Mouse (Mus musculus) lung, postnatal 10 days (tissue): ENCODE data around the gene Psma7.

ENCODE experiments used
- DNase-seq: peaks from one replicate; pipeline ENCODE4 v3.0.0; 2021

The Psma7 gene

DNA sequence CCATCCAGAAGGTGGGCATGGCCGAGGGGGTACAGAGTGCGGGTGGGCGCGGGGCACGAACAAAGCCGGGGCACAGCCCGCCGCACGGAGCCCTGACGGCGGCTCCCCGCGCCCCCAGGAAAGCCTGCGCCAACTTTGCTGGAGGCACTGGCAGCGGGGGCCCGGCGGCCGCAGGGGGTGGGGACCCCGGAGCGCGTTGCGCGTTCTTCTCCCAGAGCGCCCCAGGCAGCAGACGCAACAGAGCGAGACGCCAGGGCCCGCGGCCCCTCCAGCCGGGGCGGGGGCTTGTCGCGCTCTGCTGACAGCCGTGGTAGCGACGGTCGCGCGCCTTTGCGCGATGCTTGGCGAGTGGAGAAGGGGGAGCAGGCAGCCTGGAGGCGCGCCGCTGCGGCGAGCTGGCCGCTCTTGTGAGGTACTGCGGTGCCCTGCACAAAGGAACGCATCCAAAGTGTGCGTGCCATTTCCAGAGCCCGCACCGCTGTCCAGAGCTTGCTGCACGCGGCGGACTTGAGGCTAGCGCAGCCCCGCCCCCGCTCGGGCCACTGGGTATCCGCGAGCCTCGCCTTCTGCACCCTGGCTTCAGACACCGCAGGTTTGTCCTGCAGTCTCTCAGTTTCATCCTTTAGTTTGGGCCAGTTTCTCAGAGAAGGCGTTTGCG is 754 bp upstream of the Psma7 start:
- DNase-seq: peak; percentile 82

- peak; percentile 34 for DNase-seq
Measured at GRCm38 (mm10) chr2:180041577-180042255, 517 bp downstream of the Psma7 start.

DNA sequence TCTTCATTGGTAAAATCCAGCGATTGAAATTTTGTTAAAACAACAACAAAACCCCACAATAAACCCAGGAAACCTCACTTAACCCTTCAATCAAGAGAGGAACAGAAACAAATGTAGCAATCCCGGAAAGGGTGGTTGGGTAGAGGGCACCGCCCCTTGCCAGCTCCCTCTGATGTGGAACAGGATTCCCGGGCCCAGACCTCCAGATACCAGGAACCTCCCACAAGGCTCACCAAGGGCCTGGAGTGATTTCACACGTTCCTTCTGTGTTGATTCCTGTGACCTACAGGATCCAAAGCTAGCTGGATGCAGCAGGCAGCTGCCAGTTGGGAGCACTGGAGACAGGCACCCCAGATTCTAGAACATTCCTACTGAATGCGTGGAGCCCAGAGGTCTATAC is 1.8 kb downstream of the Psma7 start:
- DNase-seq: no peak

GRCm38 (mm10) chr2:180034753-180035152 is 7.5 kb downstream of the Psma7 start:
- no peak for DNase-seq

DNA sequence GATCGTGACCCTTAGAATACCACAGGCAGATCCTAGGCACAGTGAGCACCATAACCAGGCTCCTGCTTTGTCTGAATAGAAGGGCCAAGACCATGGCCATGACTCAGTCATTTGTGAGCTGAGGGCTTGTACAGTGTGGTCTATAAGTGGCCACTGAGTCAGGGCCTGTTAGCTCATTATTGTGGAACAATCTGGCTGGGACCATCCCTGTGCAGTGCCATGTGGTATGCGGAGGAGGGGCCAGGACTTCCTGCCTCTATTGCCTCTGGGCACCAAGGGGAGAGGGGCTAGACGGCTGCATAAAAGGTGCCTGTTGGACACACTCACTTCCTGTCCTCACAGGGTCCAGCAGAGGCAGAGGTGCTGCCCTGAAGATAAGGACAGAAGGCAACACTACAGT is 8.3 kb downstream of the Psma7 start:
- no peak for DNase-seq

GRCm38 (mm10) chr2:180032925-180033324 is 9.3 kb downstream of the Psma7 start:
- no peak for DNase-seq

GRCm38 (mm10) chr2:180031270-180031669 is 11.0 kb downstream of the Psma7 start:
- DNase-seq: no peak

DNA sequence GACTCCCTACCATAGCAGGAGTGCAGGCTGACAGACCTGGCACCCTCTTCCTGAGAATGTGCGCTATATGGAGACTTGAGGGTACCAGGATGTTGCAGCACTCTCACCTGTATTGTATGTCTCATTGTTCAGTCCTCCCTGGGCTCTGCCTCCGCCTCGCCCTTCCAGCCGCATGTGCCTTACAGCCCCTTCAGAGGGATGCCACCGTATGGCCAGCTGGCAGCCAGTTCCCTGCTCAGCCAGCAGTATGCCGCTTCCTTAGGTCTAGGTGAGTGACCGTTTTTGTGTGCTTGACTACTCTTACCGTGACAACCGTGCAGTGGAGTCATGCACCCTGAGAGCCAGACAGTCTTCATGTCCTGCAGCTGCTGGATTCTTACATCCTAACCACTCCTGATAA is 14.5 kb downstream of the Psma7 start:
- no peak for DNase-seq

- no peak for DNase-seq
Measured at GRCm38 (mm10) chr2:180025861-180026200, 16.4 kb downstream of the Psma7 start.

DNA sequence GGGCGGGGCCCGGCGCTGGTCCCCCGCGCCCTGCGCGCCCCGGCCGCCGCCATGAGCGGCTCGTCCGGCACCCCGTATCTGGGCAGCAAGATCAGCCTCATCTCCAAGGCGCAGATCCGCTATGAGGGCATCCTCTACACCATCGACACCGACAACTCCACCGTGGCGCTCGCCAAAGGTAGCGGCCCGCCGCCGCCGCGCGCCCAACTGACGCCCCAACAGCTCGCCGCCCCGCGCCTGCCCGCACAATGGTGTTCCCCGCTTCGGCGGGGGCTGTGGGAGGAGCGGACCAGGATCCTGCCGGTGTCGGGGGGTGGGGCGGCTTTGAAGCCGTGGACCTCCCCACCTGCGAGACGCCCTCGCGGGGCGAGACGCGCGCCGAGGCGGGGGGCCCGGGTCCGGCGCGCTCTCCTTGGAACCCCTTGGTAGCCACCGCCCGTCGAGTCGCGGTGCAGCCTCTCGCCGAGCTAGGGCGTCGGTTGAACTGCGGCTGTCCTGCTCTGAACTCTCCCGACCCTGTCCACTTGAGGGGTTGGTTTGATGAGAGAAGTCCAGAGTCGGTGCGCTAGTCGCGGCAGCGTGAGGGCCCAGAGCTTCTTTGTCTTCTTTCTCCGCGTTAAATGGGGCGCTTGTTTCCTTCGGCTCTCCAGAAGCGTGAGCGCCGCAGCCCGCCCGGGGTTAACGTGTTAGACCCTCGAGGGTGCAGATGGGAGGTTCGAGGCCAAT is 16.9 kb downstream of the Psma7 start:
- DNase-seq: peak; percentile 55

GRCm38 (mm10) chr2:180024401-180025098 is 17.7 kb downstream of the Psma7 start, which contains the start of gene Lsm14b:
Gene Lsm14b (plus strand): TSS chr2:180024987.
- DNase-seq: peak; percentile 98

- DNase-seq: no peak
Measured at GRCm38 (mm10) chr2:180022751-180023150, 19.5 kb downstream of the Psma7 start.

- no peak for DNase-seq
Measured at GRCm38 (mm10) chr2:180020919-180021318, 21.3 kb downstream of the Psma7 start.

DNA sequence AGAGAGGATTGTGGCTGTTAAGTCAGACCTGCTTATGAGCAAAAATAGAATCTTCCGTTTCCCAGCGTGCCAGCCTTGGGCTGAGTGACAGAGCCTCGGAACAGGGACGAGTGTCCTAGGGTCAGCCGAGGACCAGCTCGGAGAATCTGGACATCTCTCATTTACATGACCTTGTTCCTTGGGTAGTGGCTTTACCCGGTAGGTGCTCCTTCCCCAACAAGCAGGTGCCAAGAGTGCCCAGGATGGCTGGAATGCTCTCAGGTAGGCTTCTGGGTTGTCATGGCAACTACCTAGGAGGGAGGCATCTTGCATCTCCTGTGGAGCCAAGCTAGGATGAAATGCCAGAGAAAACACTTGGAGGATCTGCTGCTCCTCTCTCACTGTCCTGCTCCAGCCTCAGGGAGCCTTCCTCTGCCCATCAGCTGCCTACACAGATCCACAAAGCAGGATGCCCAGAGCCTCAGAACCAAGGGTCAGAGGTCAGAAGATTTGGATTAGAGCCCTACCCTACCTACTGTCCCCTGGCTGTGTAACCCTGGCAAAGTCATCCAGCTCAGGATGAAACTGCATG is 22.1 kb downstream of the Psma7 start:
- no peak for DNase-seq

- no peak for DNase-seq
Measured at GRCm38 (mm10) chr2:180018573-180018972, 23.7 kb downstream of the Psma7 start.

DNA sequence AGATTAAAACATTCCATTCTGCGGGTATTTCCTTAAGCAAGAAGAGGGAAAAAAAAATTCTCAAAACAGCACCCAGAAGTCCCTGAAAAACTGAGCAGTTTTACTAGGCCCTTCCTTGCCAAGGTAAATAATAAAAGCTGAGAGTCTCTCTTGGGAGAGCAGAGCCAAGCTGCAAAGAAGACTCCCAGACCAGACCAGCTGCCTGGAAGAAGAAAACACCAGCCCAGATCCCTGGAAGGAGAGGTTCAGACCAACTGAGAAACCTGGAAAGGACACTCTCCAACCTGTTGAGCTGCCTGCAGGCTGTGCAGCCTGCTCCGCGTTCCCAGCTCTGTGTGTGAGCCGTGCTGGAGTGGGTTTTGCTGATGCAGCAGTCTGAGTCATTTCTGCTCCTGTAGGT is 24.6 kb downstream of the Psma7 start:
- no peak for DNase-seq

GRCm38 (mm10) chr2:180013686-180014085 is 28.5 kb downstream of the Psma7 start:
- DNase-seq: no peak

DNA sequence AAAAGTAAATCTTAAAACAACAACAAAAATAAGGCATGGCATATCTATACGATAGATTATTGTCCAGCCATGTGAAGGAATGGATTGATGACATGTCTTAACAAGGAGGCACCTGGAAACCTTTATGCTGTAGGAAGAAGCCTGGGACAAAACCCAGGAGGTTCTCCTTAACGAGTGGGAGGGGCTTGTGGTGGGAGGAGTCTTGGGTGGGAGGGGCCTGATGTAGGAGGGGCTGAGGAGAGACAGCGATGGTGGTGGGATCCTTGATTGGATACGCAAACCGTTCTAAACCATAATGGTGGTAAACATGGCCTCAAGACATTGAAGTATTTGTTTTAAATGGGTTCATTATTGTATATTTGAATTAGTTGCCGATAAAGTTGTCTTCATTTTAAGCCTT is 30.9 kb downstream of the Psma7 start:
- no peak for DNase-seq

DNA sequence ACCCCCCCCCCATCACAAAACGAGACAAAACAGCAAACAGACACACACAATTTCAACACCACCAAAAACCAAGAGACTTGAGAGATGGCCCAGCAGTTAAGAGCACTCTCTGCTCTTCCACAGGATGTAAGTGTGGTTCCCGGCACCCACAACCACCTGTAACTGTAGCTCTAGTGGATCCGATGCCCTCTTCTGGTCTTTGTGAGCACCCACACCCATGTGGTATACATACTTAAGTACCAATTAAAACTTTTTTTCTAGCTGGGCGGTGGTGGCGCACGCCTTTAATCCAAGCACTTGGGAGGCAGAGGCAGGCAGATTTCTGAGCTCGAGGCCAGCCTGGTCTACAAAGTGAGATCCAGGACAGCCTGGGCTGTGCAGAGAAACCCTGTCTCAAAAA is 31.5 kb downstream of the Psma7 start:
- no peak for DNase-seq

DNA sequence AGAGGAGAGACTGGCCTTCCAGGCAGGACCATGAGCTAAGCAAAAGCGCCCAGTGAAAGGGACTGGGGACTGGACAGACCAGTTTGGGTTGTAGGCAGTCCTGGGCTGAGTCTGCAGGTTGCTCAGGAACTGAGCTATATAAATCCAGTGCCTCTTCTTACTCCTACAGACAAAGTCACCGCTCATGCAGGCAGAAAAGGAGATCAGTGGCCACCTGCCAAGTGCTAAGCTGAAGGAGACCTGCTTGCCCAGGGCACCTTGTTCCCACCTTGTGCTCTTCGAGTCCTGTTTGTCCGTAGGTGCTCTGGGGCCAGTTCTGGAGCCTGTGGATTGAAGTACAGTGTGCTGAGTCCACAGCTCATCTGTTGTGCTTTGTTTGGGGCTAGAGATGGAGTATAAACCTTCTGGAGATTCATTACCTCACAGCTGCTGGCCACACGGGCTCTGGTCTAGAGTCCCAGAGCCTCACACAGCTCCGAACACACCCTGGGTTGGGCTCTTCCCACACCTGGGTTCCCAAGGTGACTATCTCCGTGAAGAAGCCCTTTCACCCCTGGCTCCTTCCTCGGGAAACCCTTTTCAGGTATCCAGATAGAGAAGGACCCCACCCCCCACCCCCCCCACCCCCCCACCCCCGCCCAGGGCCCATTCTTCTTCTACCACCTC is 35.7 kb downstream of the Psma7 start:
- DNase-seq: no peak

DNA sequence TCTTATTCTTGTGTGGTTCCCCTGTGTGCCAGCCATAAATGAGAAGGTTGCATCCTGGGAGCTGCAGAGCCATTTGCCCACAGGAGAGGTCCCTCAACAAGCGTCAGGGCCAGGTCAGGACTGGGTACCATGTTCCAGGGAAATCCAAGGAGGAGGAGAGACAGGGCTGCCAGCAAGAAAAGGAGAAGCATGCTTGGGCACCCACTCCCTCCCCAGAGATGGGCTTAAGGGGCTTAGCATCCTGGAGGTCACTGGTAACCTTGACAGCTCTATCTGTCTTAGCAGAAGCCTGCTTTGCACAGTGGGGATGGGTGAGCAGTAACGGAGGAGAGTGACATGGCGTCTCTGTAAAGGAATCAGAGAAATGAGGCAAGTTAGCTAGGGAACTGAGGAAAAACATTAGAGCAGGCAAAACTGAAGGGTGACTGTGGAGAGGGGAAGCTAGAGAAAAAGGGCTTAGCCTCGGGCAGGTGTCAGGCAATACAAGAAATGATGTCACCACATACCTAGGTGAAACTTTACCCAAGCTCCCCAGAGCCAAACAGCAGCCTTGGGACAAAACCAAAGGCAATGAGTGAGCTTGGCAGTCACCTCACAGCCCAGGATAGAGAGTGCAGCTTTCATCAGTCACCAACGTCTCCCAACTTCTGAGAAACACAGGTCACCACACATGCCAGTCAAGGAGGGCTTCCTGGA is 36.4 kb downstream of the Psma7 start:
- DNase-seq: no peak

GRCm38 (mm10) chr2:180001635-180002034 is 40.6 kb downstream of the Psma7 start:
- no peak for DNase-seq
